Mouse (Mus musculus) hindbrain, embryonic 15.5 days (tissue): ENCODE measurements around the gene Nup54. TPM values are rescaled to one million over a fixed set of nuclear protein-coding genes. Genes with fewer than 3 reads are reported as not detected.
A peak's percentile ranks its signal among the peaks of the same experiment; 100 is the strongest.

Experiments used
- ATAC-seq: fragments of 200-750 bp; cut with Nextera tagmentation; 2 replicates; pipeline ENCODE4 v1.8.0; 2017; ENCODE audit warnings: low read depth, moderate number of reproducible peaks, moderate TSS enrichment; ENCODE audit not compliant: low FRiP score
- H3K27ac ChIP-seq: fragments of 300-500 bp; sonication (generic); replicated peaks from 2 replicates; pipeline ENCODE4 v1.5.1; 2015; ENCODE audit warnings: mild to moderate bottlenecking, inconsistent platforms
- H3K27me3 ChIP-seq: fragments of 300-500 bp; sonication (generic); 2 replicates; pipeline ENCODE4 v1.6.1; 2015; ENCODE audit warnings: control low read depth, inconsistent platforms
- H3K36me3 ChIP-seq: fragments of 300-500 bp; sonication (generic); 2 replicates; pipeline ENCODE4 v1.6.1; 2015; ENCODE audit warnings: control low read depth, inconsistent platforms
- H3K4me1 ChIP-seq: fragments of 300-500 bp; sonication (generic); replicated peaks from 2 replicates; pipeline ENCODE4 v1.6.1; 2015; ENCODE audit warnings: control low read depth, inconsistent platforms
- H3K4me2 ChIP-seq: fragments of 300-500 bp; sonication (generic); 2 replicates; pipeline ENCODE4 v1.6.1; 2015; ENCODE audit warnings: moderate library complexity, mild to moderate bottlenecking, inconsistent platforms
- H3K4me3 ChIP-seq: fragments of 300-500 bp; sonication (generic); 2 replicates; pipeline ENCODE4 v1.5.1; 2015; ENCODE audit warnings: mild to moderate bottlenecking, inconsistent platforms
- H3K9ac ChIP-seq: fragments of 300-500 bp; sonication (generic); 2 replicates; pipeline ENCODE4 v1.6.1; 2015; ENCODE audit warnings: inconsistent platforms
- H3K9me3 ChIP-seq: fragments of 300-500 bp; sonication (generic); 2 replicates; pipeline ENCODE4 v1.6.1; 2016; ENCODE audit warnings: control low read depth, inconsistent platforms
- WGBS: fragments of 180-500 bp; shearing (Covaris S2); methylation state at CpG from one replicate; pipeline ENCODE4 v1.1.7; 2015; 5-methylcytosine and 5-hydroxymethylcytosine counted together
- microRNA-seq: library from miRNA; unstranded; fragments of <30 nt; microRNA quantifications from one replicate; pipeline ENCODE4, GENCODE M21; 2016
- polyA plus RNA-seq: library from polyadenylated mRNA; unstranded; fragments of >200 nt; fragmentation: Nextera tagmentation; extraction: Ambion mirVana; gene quantifications from 2 replicates; pipeline ENCODE4 v1.2.1, GENCODE M21; 2015

Nup54 gene
- polyA plus RNA-seq, 1 experiment from 2014 or later, result 50.5 TPM

DNA sequence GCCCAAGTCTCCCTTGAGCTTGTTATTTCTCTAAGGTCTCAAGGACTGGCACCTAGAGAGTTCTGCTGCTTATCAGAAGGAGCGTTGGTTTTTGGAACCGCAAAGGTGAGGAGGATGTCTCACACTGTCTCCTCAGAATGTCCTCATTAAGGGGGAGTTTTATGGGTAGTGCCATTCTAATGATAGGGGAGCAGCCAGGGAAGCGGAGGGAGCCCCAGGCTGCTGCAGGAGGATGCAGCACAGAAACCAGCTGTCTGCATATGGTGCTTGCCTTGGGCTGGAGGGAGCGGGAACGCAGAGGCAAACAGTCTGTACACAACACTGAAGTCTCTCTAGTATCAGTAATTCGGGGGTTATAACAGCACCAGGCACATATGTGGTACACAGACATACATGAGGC is 64.1 kb downstream of the Nup54 start:
- no peak overlapping the region for H3K4me3 ChIP-seq
- no peaks in the 10 kb centered on the region for H3K36me3 ChIP-seq
- H3K9me3 ChIP-seq, result no peaks in the 10 kb centered on the region
- ATAC-seq, result no peak
- 69% methylated on average over 6 of the region's 6 CpGs for WGBS
- H3K27ac ChIP-seq, result no peak overlapping the region
- H3K27me3 ChIP-seq, result no peaks in the 10 kb centered on the region
- H3K9ac ChIP-seq, result no peak overlapping the region
- H3K4me1 ChIP-seq, result 0 out of 2 replicates have a peak, but pooled peaks cover 5% of the 10 kb centered on the region
- H3K4me2 ChIP-seq, result no peak overlapping the region

- Histone ChIP-seq H3K36me3 (no peaks in the 10 kb centered on the region), H3K9me3 (no peaks in the 10 kb centered on the region), H3K4me3 (no peak overlapping the region), H3K27me3 (no peaks in the 10 kb centered on the region), H3K27ac (no peak overlapping the region), H3K4me1 (0 out of 2 replicates have a peak, but pooled peaks cover 5% of the 10 kb centered on the region), H3K9ac (no peak overlapping the region), H3K4me2 (no peak overlapping the region)
- WGBS, result 85% methylated on average over 6 of the region's 6 CpGs
- no peak for ATAC-seq
Measured at GRCm38 (mm10) chr5:92370392-92370791, 64.6 kb downstream of the Nup54 start.

- Histone ChIP-seq H3K4me2 (no peak overlapping the region), H3K4me1 (0 out of 2 replicates have a peak, but pooled peaks cover 5% of the 10 kb centered on the region), H3K27ac (peak overlapping the region; percentile 11; the same call in 1 of the 2 replicates), H3K9me3 (no peaks in the 10 kb centered on the region), H3K4me3 (no peak overlapping the region), H3K9ac (no peak overlapping the region), H3K36me3 (no peaks in the 10 kb centered on the region), H3K27me3 (no peaks in the 10 kb centered on the region)
- peak; percentile 88; the same call in 1 of the 2 replicates for ATAC-seq
- 57% methylated on average over 13 of the region's 13 CpGs for WGBS
Measured at GRCm38 (mm10) chr5:92369151-92369994, 65.6 kb downstream of the Nup54 start.

DNA sequence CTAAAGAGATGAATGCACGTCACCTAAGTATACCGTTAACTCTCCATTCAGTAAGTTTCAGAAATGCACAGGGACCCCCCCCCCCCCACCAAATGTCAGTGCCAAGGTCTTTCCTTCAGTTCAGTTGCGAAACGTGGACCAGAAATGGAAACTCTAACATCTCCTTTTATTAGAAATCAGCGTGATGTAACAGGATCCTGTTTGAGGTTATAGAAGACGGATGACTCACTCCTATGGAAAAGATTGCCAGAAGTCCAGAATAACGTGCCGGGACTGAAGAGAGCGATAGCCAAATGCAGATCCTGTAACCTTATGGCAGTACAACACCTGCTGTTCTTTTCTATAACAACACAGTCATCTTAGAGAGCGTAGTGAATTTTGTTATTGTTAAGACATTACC is 66.6 kb downstream of the Nup54 start:
- whole genome bisulfite sequencing, result 70% methylated on average over 10 of the region's 10 CpGs
- H3K9ac ChIP-seq, result no peak overlapping the region
- H3K4me2 ChIP-seq, result no peak overlapping the region
- no peaks in the 10 kb centered on the region for H3K9me3 ChIP-seq
- H3K4me1 ChIP-seq, result 0 out of 2 replicates have a peak, but pooled peaks cover 5% of the 10 kb centered on the region
- no peak overlapping the region for H3K27ac ChIP-seq
- H3K36me3 ChIP-seq, result no peaks in the 10 kb centered on the region
- H3K4me3 ChIP-seq, result no peak overlapping the region
- H3K27me3 ChIP-seq, result no peaks in the 10 kb centered on the region
- no peak for ATAC-seq

- Histone ChIP-seq H3K9ac (no peak overlapping the region), H3K4me1 (0 out of 2 replicates have a peak, but pooled peaks cover 5% of the 10 kb centered on the region), H3K36me3 (no peaks in the 10 kb centered on the region), H3K4me2 (no peak overlapping the region), H3K27ac (no peak overlapping the region), H3K9me3 (no peaks in the 10 kb centered on the region), H3K27me3 (no peaks in the 10 kb centered on the region), H3K4me3 (no peak overlapping the region)
- WGBS, result 88% methylated on average over 6 of the region's 6 CpGs
- no peak for ATAC-seq
Measured at GRCm38 (mm10) chr5:92366565-92366964, 68.5 kb downstream of the Nup54 start.

Small RNAs within 50 kb of the gene (microRNA-seq; reads per million reads assigned to microRNA genes)
- not detected for gene Mir6415

Other genes starting within 250 kb of the Nup54 start
- not detected in 2 replicates for gene U90926, start 219.8 kb downstream of the Nup54 start, polyA plus RNA-seq
- gene Ppef2, start 178.9 kb downstream of the Nup54 start, polyA plus RNA-seq, result 0.38 and 0.52 TPM in 2 replicates
- gene Naaa, start 157.0 kb downstream of the Nup54 start, polyA plus RNA-seq, result 21.9 and 24.1 TPM in 2 replicates
- 27.5 and 31.4 TPM in 2 replicates for gene Sdad1, start 124.7 kb downstream of the Nup54 start, polyA plus RNA-seq
- not detected in 2 replicates for gene Cxcl9, start 107.1 kb downstream of the Nup54 start, polyA plus RNA-seq
- 6.1 and 6.9 TPM in 2 replicates for gene Art3, start 103.4 kb downstream of the Nup54 start, polyA plus RNA-seq
- 0.36 and 0.58 TPM in 2 replicates for gene Cxcl10, start 86.3 kb downstream of the Nup54 start, polyA plus RNA-seq
- 20.3 and 21.4 TPM in 2 replicates for gene Scarb2, start 71.6 kb upstream of the Nup54 start, polyA plus RNA-seq
- gene Fam47e, start 119.8 kb upstream of the Nup54 start, polyA plus RNA-seq, result 0.90 and 1.7 TPM in 2 replicates
- 10.6 and 11.9 TPM in 2 replicates for gene Stbd1, start 167.8 kb upstream of the Nup54 start, polyA plus RNA-seq
- gene Ccdc158, start 240.1 kb upstream of the Nup54 start, polyA plus RNA-seq, result 0.31 and 0.69 TPM in 2 replicates
- gene Shroom3, start 248.2 kb upstream of the Nup54 start, polyA plus RNA-seq, result 1.7 and 2.2 TPM in 2 replicates